Mouse (Mus musculus) G1E-ER4 (cell line): ENCODE measurements around the gene Pnliprp2. TPM values are rescaled to one million over a fixed set of nuclear protein-coding genes. Genes with fewer than 3 reads are reported as not detected.

Experiments used
- GATA1 ChIP-seq: IDR thresholded peaks from one replicate; pipeline ENCODE4 v1.8.0; 2012; ENCODE audit warnings: low read length, inconsistent platforms
- polyA plus RNA-seq: library from polyadenylated mRNA; stranded (reverse); fragments of >175 nt; gene quantifications from 2 replicates; pipeline ENCODE4 v1.2.3, GENCODE M21; 2012

Gene Pnliprp2
- polyA plus RNA-seq, 1 experiment: not detected

- TF ChIP-seq GATA1: no peak
These were observed 7.8 kb downstream of the Pnliprp2 start for GRCm38 (mm10) chr19:58767329-58767728.

- TF ChIP-seq GATA1: no peak
These were observed 16.9 kb downstream of the Pnliprp2 start for GRCm38 (mm10) chr19:58776461-58776860.

GRCm38 (mm10) chr19:58781566-58781965, 22.0 kb downstream of the Pnliprp2 start:
- TF ChIP-seq GATA1: no peak

GRCm38 (mm10) chr19:58783938-58784337, 24.4 kb downstream of the Pnliprp2 start:
- TF ChIP-seq GATA1: no peak

GRCm38 (mm10) chr19:58789194-58789593, 29.7 kb downstream of the Pnliprp2 start:
- no peak for TF ChIP-seq GATA1

- TF ChIP-seq GATA1: no peak
These were observed 34.8 kb downstream of the Pnliprp2 start, which contains the start of gene 1700019N19Rik for GRCm38 (mm10) chr19:58794284-58794683. TSS of gene 1700019N19Rik (minus strand) at chr19:58794461.

- TF ChIP-seq GATA1: no peak
These were observed 35.7 kb downstream of the Pnliprp2 start for GRCm38 (mm10) chr19:58795114-58795669.

- no peak for TF ChIP-seq GATA1
These were observed 45.8 kb downstream of the Pnliprp2 start for GRCm38 (mm10) chr19:58805191-58805779.

- no peak for TF ChIP-seq GATA1
These were observed 46.8 kb downstream of the Pnliprp2 start for GRCm38 (mm10) chr19:58806364-58806763.

GRCm38 (mm10) chr19:58808864-58809263, 49.3 kb downstream of the Pnliprp2 start:
- no peak for TF ChIP-seq GATA1

- TF ChIP-seq GATA1: no peak
These were observed 51.0 kb downstream of the Pnliprp2 start for GRCm38 (mm10) chr19:58810536-58810935.

GRCm38 (mm10) chr19:58815179-58815922, 55.8 kb downstream of the Pnliprp2 start:
- no peak for TF ChIP-seq GATA1

- no peak for TF ChIP-seq GATA1
These were observed 57.0 kb downstream of the Pnliprp2 start for GRCm38 (mm10) chr19:58816453-58817041.

GRCm38 (mm10) chr19:58817398-58817797, 57.9 kb downstream of the Pnliprp2 start:
- TF ChIP-seq GATA1: no peak

GRCm38 (mm10) chr19:58818571-58819415, 59.3 kb downstream of the Pnliprp2 start:
- no peak for TF ChIP-seq GATA1
